Mouse (Mus musculus): ENCODE data around the gene Ttc23. TPM values are rescaled to one million over a fixed set of nuclear protein-coding genes. Genes with fewer than 3 reads are reported as not detected.

The Ttc23 gene
- polyA plus RNA-seq, 1 experiment, result 14.2 TPM

- TF ChIP-seq MYOG (IDR thresholded peaks at IDR 0.05; ENCODE audit: control insufficient read depth in 1 of 3, insufficient read depth in 1 of 3, insufficient read length in 2 of 3, low read depth in 2 of 3) (peak in 1 of 3 experiments; percentile 29), TCF12 (IDR thresholded peaks at IDR 0.05; ENCODE audit: insufficient read depth, poor library complexity, severe bottlenecking) (peak; percentile 49), POLR2A (IDR thresholded peaks at IDR 0.05; ENCODE audit: insufficient read length, low read depth) (no peak), E2F4 (IDR thresholded peaks at IDR 0.05; ENCODE audit: insufficient read depth) (no peak), REST (IDR thresholded peaks at IDR 0.05; ENCODE audit: insufficient read depth, insufficient read length) (no peak), MYOD1 (IDR thresholded peaks at IDR 0.05; ENCODE audit: control insufficient read depth in 1 of 3, insufficient read length in 2 of 3, low read depth in 2 of 3) (peak; percentile 65 to 92 (median 89)), USF1 (IDR thresholded peaks at IDR 0.05; ENCODE audit: low read depth) (no peak)
- Histone ChIP-seq H3K4me3 (no peak overlapping the region), H3K79me2 (ENCODE audit: control insufficient read depth, insufficient read depth) (no peaks in the 10 kb centered on the region), H3K27me3 (ENCODE audit: control insufficient read depth, insufficient read depth, insufficient read length) (no peaks in the 10 kb centered on the region), H3K4me2 (ENCODE audit: low read depth) (peak overlapping the region; percentile 49), H3K36me3 (ENCODE audit: control insufficient read depth, insufficient read depth) (no peaks in the 10 kb centered on the region), H3ac (ENCODE audit: control insufficient read depth, insufficient read length) (no peak overlapping the region)
Measured at GRCm38 (mm10) chr7:67608348-67609024, 38.7 kb upstream of the Ttc23 start.

GRCm38 (mm10) chr7:67613795-67614463 is 33.3 kb upstream of the Ttc23 start:
- H3K36me3 ChIP-seq (ENCODE audit: control insufficient read depth, insufficient read depth), result no peaks in the 10 kb centered on the region
- H3K79me2 ChIP-seq (ENCODE audit: control insufficient read depth, insufficient read depth), result no peaks in the 10 kb centered on the region
- H3K27me3 ChIP-seq (ENCODE audit: control insufficient read depth, insufficient read depth, insufficient read length), result no peaks in the 10 kb centered on the region
- no peak overlapping the region for H3ac ChIP-seq (ENCODE audit: control insufficient read depth, insufficient read length)
- H3K4me2 ChIP-seq (ENCODE audit: low read depth), result peak overlapping the region; percentile 50
- TF ChIP-seq REST (IDR thresholded peaks at IDR 0.05; ENCODE audit: insufficient read depth, insufficient read length) (no peak), TCF12 (IDR thresholded peaks at IDR 0.05; ENCODE audit: insufficient read depth, poor library complexity, severe bottlenecking) (no peak), CEBPB (IDR thresholded peaks at IDR 0.05; ENCODE audit: insufficient read depth, poor library complexity, severe bottlenecking) (no peak), MYOD1 (IDR thresholded peaks at IDR 0.05; ENCODE audit: control insufficient read depth in 1 of 3, insufficient read length in 2 of 3, low read depth in 2 of 3) (no peak), POLR2A (IDR thresholded peaks at IDR 0.05; ENCODE audit: insufficient read length, low read depth) (no peak)
- H3K4me3 ChIP-seq, result no peak overlapping the region

- H3K27me3 ChIP-seq (ENCODE audit: control insufficient read depth, insufficient read depth, insufficient read length), result no peaks in the 10 kb centered on the region
- TF ChIP-seq MYOG (IDR thresholded peaks at IDR 0.05; ENCODE audit: control insufficient read depth in 1 of 3, insufficient read depth in 1 of 3, insufficient read length in 2 of 3, low read depth in 2 of 3) (no peak), SRF (IDR thresholded peaks at IDR 0.05; ENCODE audit: control insufficient read depth, insufficient read length, low read depth) (no peak), REST (IDR thresholded peaks at IDR 0.05; ENCODE audit: insufficient read depth, insufficient read length) (no peak), MYOD1 (IDR thresholded peaks at IDR 0.05; ENCODE audit: control insufficient read depth in 1 of 3, insufficient read length in 2 of 3, low read depth in 2 of 3) (no peak), TCF3 (IDR thresholded peaks at IDR 0.05; ENCODE audit: insufficient read length, low read depth) (no peak), TCF12 (IDR thresholded peaks at IDR 0.05; ENCODE audit: insufficient read depth, poor library complexity, severe bottlenecking) (no peak), CEBPB (IDR thresholded peaks at IDR 0.05; ENCODE audit: insufficient read depth, poor library complexity, severe bottlenecking) (no peak), USF1 (IDR thresholded peaks at IDR 0.05; ENCODE audit: low read depth) (no peak), E2F4 (IDR thresholded peaks at IDR 0.05; ENCODE audit: insufficient read depth) (no peak), POLR2AphosphoS2 (IDR thresholded peaks at IDR 0.05; ENCODE audit: insufficient read length, low read depth) (no peak), POLR2A (IDR thresholded peaks at IDR 0.05; ENCODE audit: insufficient read length, low read depth) (no peak), MAX (IDR thresholded peaks at IDR 0.05; ENCODE audit: low read depth) (no peak)
- no peaks in the 10 kb centered on the region for H3K36me3 ChIP-seq (ENCODE audit: control insufficient read depth, insufficient read depth)
- peak overlapping the region; percentile 50 for H3K4me2 ChIP-seq (ENCODE audit: low read depth)
- H3K79me2 ChIP-seq (ENCODE audit: control insufficient read depth, insufficient read depth), result no peaks in the 10 kb centered on the region
- no peak overlapping the region for H3K4me3 ChIP-seq
- no peak overlapping the region for H3ac ChIP-seq (ENCODE audit: control insufficient read depth, insufficient read length)
Measured at GRCm38 (mm10) chr7:67614464-67614861, 32.7 kb upstream of the Ttc23 start.

- Histone ChIP-seq H3K79me2 (ENCODE audit: control insufficient read depth, insufficient read depth) (no peaks in the 10 kb centered on the region), H3K36me3 (ENCODE audit: control insufficient read depth, insufficient read depth) (no peaks in the 10 kb centered on the region), H3ac (ENCODE audit: control insufficient read depth, insufficient read length) (no peak overlapping the region), H3K4me3 (no peak overlapping the region), H3K4me2 (ENCODE audit: low read depth) (peak overlapping the region; percentile 48), H3K27me3 (ENCODE audit: control insufficient read depth, insufficient read depth, insufficient read length) (no peaks in the 10 kb centered on the region)
- TF ChIP-seq E2F4 (IDR thresholded peaks at IDR 0.05; ENCODE audit: insufficient read depth) (no peak), POLR2AphosphoS2 (IDR thresholded peaks at IDR 0.05; ENCODE audit: insufficient read length, low read depth) (no peak), CEBPB (IDR thresholded peaks at IDR 0.05; ENCODE audit: insufficient read depth, poor library complexity, severe bottlenecking) (no peak)
Measured at GRCm38 (mm10) chr7:67616890-67617289, 30.3 kb upstream of the Ttc23 start.

GRCm38 (mm10) chr7:67617646-67618045 is 29.6 kb upstream of the Ttc23 start:
- Histone ChIP-seq H3K27me3 (ENCODE audit: control insufficient read depth, insufficient read depth, insufficient read length) (no peaks in the 10 kb centered on the region), H3K4me3 (no peak overlapping the region), H3K4me2 (ENCODE audit: low read depth) (no peak overlapping the region), H3K79me2 (ENCODE audit: control insufficient read depth, insufficient read depth) (no peaks in the 10 kb centered on the region), H3K36me3 (ENCODE audit: control insufficient read depth, insufficient read depth) (no peaks in the 10 kb centered on the region), H3ac (ENCODE audit: control insufficient read depth, insufficient read length) (no peak overlapping the region)
- TF ChIP-seq CEBPB (IDR thresholded peaks at IDR 0.05; ENCODE audit: insufficient read depth, poor library complexity, severe bottlenecking) (no peak), E2F4 (IDR thresholded peaks at IDR 0.05; ENCODE audit: insufficient read depth) (no peak), REST (IDR thresholded peaks at IDR 0.05; ENCODE audit: insufficient read depth, insufficient read length) (no peak), TCF12 (IDR thresholded peaks at IDR 0.05; ENCODE audit: insufficient read depth, poor library complexity, severe bottlenecking) (no peak), MYOG (IDR thresholded peaks at IDR 0.05; ENCODE audit: control insufficient read depth in 1 of 3, insufficient read depth in 1 of 3, insufficient read length in 2 of 3, low read depth in 2 of 3) (no peak)

Measured in myocyte (in vitro differentiated cells).